Mouse (Mus musculus) heart, embryonic 12.5 days (tissue): Measurements from ENCODE around the gene Limd2. TPM values are rescaled to one million over a fixed set of nuclear protein-coding genes. Genes with fewer than 3 reads are reported as not detected.

Experiments used
- ATAC-seq: fragments of 200-750 bp; cut with Nextera tagmentation; 2 replicates; pipeline ENCODE4 v1.8.0; 2017; ENCODE audit warnings: moderate TSS enrichment, moderate library complexity; ENCODE audit not compliant: insufficient number of reproducible peaks, low FRiP score
- H3K27ac ChIP-seq: fragments of 300-500 bp; sonication (generic); 2 replicates; pipeline ENCODE4 v1.5.1; 2016; ENCODE audit warnings: mild to moderate bottlenecking, moderate library complexity; ENCODE audit not compliant: poor library complexity, severe bottlenecking
- H3K27me3 ChIP-seq: fragments of 300-500 bp; sonication (generic); replicated peaks from 2 replicates; pipeline ENCODE4 v1.6.1; 2016; ENCODE audit warnings: mild to moderate bottlenecking, moderate library complexity
- H3K36me3 ChIP-seq: fragments of 300-500 bp; sonication (generic); 2 replicates; pipeline ENCODE4 v1.6.1; 2016; ENCODE audit warnings: mild to moderate bottlenecking, moderate library complexity
- H3K4me1 ChIP-seq: fragments of 300-500 bp; sonication (generic); replicated peaks from 2 replicates; pipeline ENCODE4 v1.6.1; 2016; ENCODE audit warnings: mild to moderate bottlenecking
- H3K4me2 ChIP-seq: fragments of 300-500 bp; sonication (generic); 2 replicates; pipeline ENCODE4 v1.6.1; 2016; ENCODE audit warnings: mild to moderate bottlenecking, moderate library complexity
- H3K4me3 ChIP-seq: fragments of 300-500 bp; sonication (generic); 2 replicates; pipeline ENCODE4 v1.5.1; 2016; ENCODE audit warnings: mild to moderate bottlenecking
- H3K9ac ChIP-seq: fragments of 300-500 bp; sonication (generic); 2 replicates; pipeline ENCODE4 v1.6.1; 2016; ENCODE audit warnings: mild to moderate bottlenecking, moderate library complexity
- H3K9me3 ChIP-seq: fragments of 300-500 bp; sonication (generic); replicated peaks from 2 replicates; pipeline ENCODE4 v1.6.1; 2016; ENCODE audit warnings: mild to moderate bottlenecking, moderate library complexity
- WGBS: fragments of 180-500 bp; shearing (Covaris S2); methylation state at CpG from one replicate; pipeline ENCODE4 v1.1.7; 2016; 5-methylcytosine and 5-hydroxymethylcytosine counted together
- polyA plus RNA-seq: library from polyadenylated mRNA; unstranded; fragments of >200 nt; fragmentation: Nextera tagmentation; extraction: Ambion mirVana; gene quantifications from 2 replicates; pipeline ENCODE4 v1.2.1, GENCODE M21; 2016

Gene Limd2
- polyA plus RNA-seq, 1 experiment from 2014 or later: 125 TPM

GRCm38 (mm10) chr11:106170807-106171206 lies 10.1 kb upstream of the Limd2 start:
- H3K36me3 ChIP-seq: peaks cover 37% of the 10 kb centered on the region
- H3K4me1 ChIP-seq: no peaks in the 10 kb centered on the region
- 79% methylated on average over 7 of the region's 7 CpGs for WGBS
- H3K9me3 ChIP-seq: no peaks in the 10 kb centered on the region
- no peak overlapping the region for H3K9ac ChIP-seq
- ATAC-seq: no peak
- no peak overlapping the region for H3K4me2 ChIP-seq
- H3K27me3 ChIP-seq: no peaks in the 10 kb centered on the region
- no peak overlapping the region for H3K27ac ChIP-seq
- no peak overlapping the region for H3K4me3 ChIP-seq

GRCm38 (mm10) chr11:106167435-106167834 lies 6.8 kb upstream of the Limd2 start:
- H3K9ac ChIP-seq: no peak overlapping the region
- 77% methylated on average over 5 of the region's 5 CpGs for WGBS
- peaks cover 62% of the 10 kb centered on the region for H3K36me3 ChIP-seq
- no peaks in the 10 kb centered on the region for H3K27me3 ChIP-seq
- no peak for ATAC-seq
- H3K4me3 ChIP-seq: no peak overlapping the region
- H3K27ac ChIP-seq: no peak overlapping the region
- no peaks in the 10 kb centered on the region for H3K9me3 ChIP-seq
- H3K4me2 ChIP-seq: no peak overlapping the region
- 0 out of 2 replicates have a peak, but pooled peaks cover 5% of the 10 kb centered on the region for H3K4me1 ChIP-seq

- no peak overlapping the region for H3K27ac ChIP-seq
Measured at GRCm38 (mm10) chr11:106164601-106165180, 4.0 kb upstream of the Limd2 start.

DNA sequence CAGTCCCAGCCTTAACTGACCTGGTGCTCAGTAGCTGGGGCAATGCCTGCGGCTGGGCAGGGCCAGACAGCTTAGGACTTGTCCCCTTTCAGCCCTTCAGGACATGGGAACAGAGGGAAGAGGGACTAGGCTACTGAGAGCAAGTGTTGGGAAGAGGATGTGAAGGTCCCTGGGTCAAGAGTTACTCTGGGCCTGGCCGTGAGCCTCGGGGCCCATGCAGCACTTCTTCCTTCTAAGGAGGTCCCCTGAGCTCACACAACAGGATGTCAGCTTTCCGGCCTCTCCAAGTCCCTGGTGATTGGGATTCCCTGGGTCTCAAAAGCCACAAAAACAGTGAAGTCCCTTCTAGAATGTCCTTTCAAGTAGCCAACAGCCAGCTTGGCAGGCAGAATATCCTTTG lies 2.9 kb upstream of the Limd2 start:
- Histone ChIP-seq H3K27ac (peak overlapping the region; percentile 49), H3K9ac (0 out of 2 replicates have a peak overlapping the region, but pooled peaks have one; percentile 16), H3K4me1 (peaks cover 27% of the 10 kb centered on the region), H3K4me3 (no peak overlapping the region), H3K9me3 (no peaks in the 10 kb centered on the region), H3K27me3 (no peaks in the 10 kb centered on the region), H3K4me2 (no peak overlapping the region), H3K36me3 (peaks cover 51% of the 10 kb centered on the region)
- 69% methylated on average over 4 of the region's 4 CpGs for WGBS
- ATAC-seq: no peak

More at GRCm38 (mm10) chr11:106164601-106165180, 4.0 kb upstream of the Limd2 start:
- no peaks in the 10 kb centered on the region for H3K9me3 ChIP-seq
- H3K27me3 ChIP-seq: no peaks in the 10 kb centered on the region
- H3K36me3 ChIP-seq: peaks cover 51% of the 10 kb centered on the region
- ATAC-seq: no peak
- H3K4me3 ChIP-seq: no peak overlapping the region
- H3K4me2 ChIP-seq: no peak overlapping the region
- 81% methylated on average over 16 of the region's 16 CpGs for WGBS
- H3K4me1 ChIP-seq: peaks cover 16% of the 10 kb centered on the region
- H3K9ac ChIP-seq: no peak overlapping the region

DNA sequence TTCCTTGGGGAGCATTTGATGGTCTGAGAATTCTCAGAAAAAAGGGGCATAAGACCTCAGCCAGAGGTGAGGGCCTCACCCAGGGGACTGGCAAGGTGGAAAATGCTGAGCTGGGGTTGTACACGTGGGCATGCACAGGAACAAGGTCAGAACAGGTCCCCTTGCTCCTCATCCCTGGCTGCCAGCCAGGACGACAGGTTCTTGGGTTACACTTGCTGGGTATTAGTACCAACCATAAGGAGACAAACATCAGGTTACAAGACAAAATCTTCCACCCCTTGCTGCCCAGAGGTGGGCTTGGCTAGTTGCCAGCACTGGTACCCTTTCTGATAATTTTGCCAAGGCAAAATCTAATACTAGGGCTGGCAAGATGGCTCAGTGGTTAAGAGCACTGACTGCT lies 1.6 kb upstream of the Limd2 start:
- no peak overlapping the region for H3K27ac ChIP-seq
- peaks cover 33% of the 10 kb centered on the region for H3K4me1 ChIP-seq
- ATAC-seq: no peak
- H3K27me3 ChIP-seq: no peaks in the 10 kb centered on the region
- no peaks in the 10 kb centered on the region for H3K9me3 ChIP-seq
- no peak overlapping the region for H3K4me2 ChIP-seq
- H3K9ac ChIP-seq: no peak overlapping the region
- no peak overlapping the region for H3K4me3 ChIP-seq
- WGBS: 80% methylated on average over 2 of the region's 2 CpGs
- H3K36me3 ChIP-seq: peaks cover 52% of the 10 kb centered on the region

- H3K4me1 ChIP-seq: peaks cover 33% of the 10 kb centered on the region
- H3K9me3 ChIP-seq: no peaks in the 10 kb centered on the region
- peak overlapping the region; percentile 88 for H3K4me3 ChIP-seq
- WGBS: 1% methylated on average over 105 of the region's 106 CpGs
- no peaks in the 10 kb centered on the region for H3K27me3 ChIP-seq
- peaks cover 55% of the 10 kb centered on the region for H3K36me3 ChIP-seq
- peak; percentile 72 for ATAC-seq
- H3K9ac ChIP-seq: peak overlapping the region; percentile 90
- peak overlapping the region; percentile 86 for H3K27ac ChIP-seq
- peak overlapping the region; percentile 93 for H3K4me2 ChIP-seq
Measured at GRCm38 (mm10) chr11:106159921-106160840, 479 bp downstream of the Limd2 start.

GRCm38 (mm10) chr11:106159216-106159920 lies 1.3 kb downstream of the Limd2 start:
- Histone ChIP-seq H3K9me3 (no peaks in the 10 kb centered on the region), H3K36me3 (peaks cover 56% of the 10 kb centered on the region), H3K4me2 (peak overlapping the region; percentile 93), H3K27me3 (no peaks in the 10 kb centered on the region), H3K4me3 (peak overlapping the region; percentile 88), H3K4me1 (peaks cover 33% of the 10 kb centered on the region), H3K27ac (peak overlapping the region; percentile 86), H3K9ac (peak overlapping the region; percentile 90)
- WGBS: under 1% methylated on average over 25 of the region's 25 CpGs
- peak; percentile 37; the same call in 1 of the 2 replicates for ATAC-seq

DNA sequence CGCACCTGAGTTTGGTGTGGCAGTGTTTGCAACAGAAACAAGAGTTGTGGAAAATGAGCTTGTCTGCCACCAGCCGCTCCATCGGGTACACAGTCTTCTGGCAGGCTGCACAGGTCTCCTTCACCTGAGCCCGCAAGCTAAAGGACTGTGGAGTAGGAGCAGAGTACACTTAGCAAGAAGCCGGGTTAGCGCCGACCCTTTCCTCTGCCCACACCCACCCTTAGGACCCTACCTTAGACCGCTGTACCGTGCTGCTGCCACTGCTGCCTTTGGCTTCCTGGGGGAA lies 1.8 kb downstream of the Limd2 start:
- Histone ChIP-seq H3K9ac (peak overlapping the region; percentile 90), H3K36me3 (peaks cover 56% of the 10 kb centered on the region), H3K27me3 (no peaks in the 10 kb centered on the region), H3K27ac (peak overlapping the region; percentile 86), H3K4me2 (peak overlapping the region; percentile 93), H3K4me1 (peaks cover 33% of the 10 kb centered on the region), H3K9me3 (no peaks in the 10 kb centered on the region), H3K4me3 (peak overlapping the region; percentile 88)
- 39% methylated on average over 9 of the region's 9 CpGs for WGBS
- ATAC-seq: no peak

DNA sequence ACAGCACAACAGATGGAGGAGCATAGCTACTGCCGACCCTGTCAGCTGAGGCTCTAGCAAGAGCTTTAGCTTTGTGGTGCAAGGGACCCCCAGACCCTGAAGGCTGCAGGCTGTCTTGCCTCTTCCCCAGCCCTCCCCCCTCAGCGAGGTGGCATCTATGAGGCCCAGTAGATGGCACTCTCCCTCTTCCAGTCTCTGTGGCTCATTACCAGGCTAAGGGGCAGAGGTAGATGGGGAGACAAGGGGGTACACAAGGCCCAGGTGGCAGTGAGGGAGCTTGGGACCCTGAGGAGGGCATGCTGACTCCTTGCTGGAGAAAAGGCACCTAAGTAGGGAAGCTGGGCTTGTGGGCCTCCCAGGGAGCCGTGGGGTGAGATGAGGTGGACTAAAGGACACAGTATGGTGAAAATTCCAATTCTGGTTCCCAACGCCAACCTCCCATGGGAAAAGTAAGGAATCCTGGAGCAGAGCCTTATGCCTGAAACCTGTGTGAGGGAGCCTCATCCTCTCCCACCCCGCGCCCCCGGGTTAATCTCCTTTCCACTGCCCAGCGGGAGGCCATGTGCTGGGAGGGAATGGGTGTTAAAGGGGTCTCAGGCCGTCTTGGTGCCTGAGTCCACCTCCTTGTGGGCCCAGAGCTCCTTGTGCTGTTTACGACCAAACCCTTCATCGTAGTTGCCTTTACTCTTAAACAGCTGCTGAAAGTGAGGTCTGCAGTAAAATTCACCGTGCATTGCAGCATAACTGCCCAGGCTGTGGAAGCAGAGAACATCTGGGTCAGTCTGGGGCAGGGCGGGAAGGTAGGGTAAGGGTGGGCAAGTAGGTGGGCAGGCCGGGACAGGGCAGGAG lies 2.4 kb downstream of the Limd2 start:
- Histone ChIP-seq H3K4me3 (peak overlapping the region; percentile 88), H3K4me2 (peak overlapping the region; percentile 93), H3K4me1 (peaks cover 31% of the 10 kb centered on the region), H3K27ac (peak overlapping the region; percentile 86), H3K27me3 (no peaks in the 10 kb centered on the region), H3K9me3 (no peaks in the 10 kb centered on the region), H3K36me3 (peaks cover 55% of the 10 kb centered on the region), H3K9ac (peak overlapping the region; percentile 90)
- WGBS: 59% methylated on average over 14 of the region's 14 CpGs
- no peak for ATAC-seq

GRCm38 (mm10) chr11:106157154-106157553 lies 3.5 kb downstream of the Limd2 start:
- no peak for ATAC-seq

More at GRCm38 (mm10) chr11:106157154-106157553, 3.5 kb downstream of the Limd2 start:
- no peak overlapping the region for H3K4me3 ChIP-seq
- WGBS: 81% methylated on average over 7 of the region's 7 CpGs
- no peak overlapping the region for H3K27ac ChIP-seq
- peaks cover 60% of the 10 kb centered on the region for H3K36me3 ChIP-seq
- no peaks in the 10 kb centered on the region for H3K9me3 ChIP-seq
- H3K4me1 ChIP-seq: peaks cover 28% of the 10 kb centered on the region
- H3K9ac ChIP-seq: no peak overlapping the region
- no peaks in the 10 kb centered on the region for H3K27me3 ChIP-seq
- no peak overlapping the region for H3K4me2 ChIP-seq
